Mouse (Mus musculus): Measurements from ENCODE around the gene Glis3.

Gene Glis3

GRCm38 (mm10) chr19:28283241-28284097, 396.4 kb downstream of the Glis3 start:
- in situ Hi-C loops (cut with MboI; ENCODE audit: unreplicated experiment in 2 of 2): no loop called here

- in situ Hi-C loops (cut with MboI; ENCODE audit: unreplicated experiment in 2 of 2): no loop called here
Measured at GRCm38 (mm10) chr19:28281405-28281804, 398.5 kb downstream of the Glis3 start.

GRCm38 (mm10) chr19:28277104-28277503, 402.8 kb downstream of the Glis3 start:
- in situ Hi-C loops (cut with MboI; ENCODE audit: unreplicated experiment in 2 of 2): no loop called here

GRCm38 (mm10) chr19:28274501-28274900, 405.4 kb downstream of the Glis3 start:
- in situ Hi-C loops (cut with MboI; ENCODE audit: unreplicated experiment in 2 of 2): no loop called here

DNA sequence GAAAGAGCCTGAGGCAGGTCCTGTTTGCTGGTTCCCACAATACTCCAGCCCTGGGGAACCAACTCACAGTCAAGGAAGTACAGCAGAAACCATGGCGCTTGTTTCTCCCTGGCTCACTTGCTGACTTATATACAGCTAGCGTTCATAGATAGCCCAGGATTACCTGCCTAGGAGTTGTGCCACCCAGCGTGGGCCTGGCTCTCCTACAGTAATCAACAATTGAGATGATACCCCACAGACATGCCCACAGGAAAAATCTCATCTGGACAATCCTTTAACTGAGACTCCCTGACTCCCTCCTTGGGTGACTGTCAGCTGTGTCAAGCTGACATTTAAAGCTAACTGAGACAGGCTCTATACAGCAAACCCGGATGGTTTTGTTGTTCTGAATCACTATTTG, 405.9 kb downstream of the Glis3 start:
- in situ Hi-C loops (cut with MboI; ENCODE audit: unreplicated experiment in 2 of 2): no loop called here

DNA sequence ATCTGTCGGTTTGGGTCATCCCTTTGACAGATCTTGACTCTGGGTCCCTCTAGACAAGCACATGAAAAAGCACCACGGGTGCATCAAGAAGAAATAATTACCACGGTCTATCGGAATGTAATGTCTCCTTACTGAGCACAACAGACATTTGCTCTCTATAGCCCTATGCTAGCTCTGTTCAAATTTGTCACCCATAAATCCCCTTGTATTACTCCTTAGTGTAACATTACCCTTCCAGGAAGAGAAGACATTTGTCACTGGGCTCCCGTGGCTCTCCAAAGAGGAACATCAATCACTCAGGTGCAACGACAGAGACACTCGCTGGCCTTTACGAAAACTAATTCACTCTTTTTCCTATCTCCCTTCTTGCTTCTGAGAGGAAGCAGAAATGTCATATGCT, 413.0 kb downstream of the Glis3 start:
- in situ Hi-C loops (cut with MboI; ENCODE audit: unreplicated experiment in 2 of 2): no loop called here

GRCm38 (mm10) chr19:28265776-28266175, 414.1 kb downstream of the Glis3 start:
- in situ Hi-C loops (cut with MboI; ENCODE audit: unreplicated experiment in 2 of 2): no loop called here

- in situ Hi-C loops (cut with MboI; ENCODE audit: unreplicated experiment in 2 of 2): no loop called here
Measured at GRCm38 (mm10) chr19:28258907-28259675, 420.8 kb downstream of the Glis3 start.

GRCm38 (mm10) chr19:28258480-28258879, 421.4 kb downstream of the Glis3 start:
- in situ Hi-C loops (cut with MboI; ENCODE audit: unreplicated experiment in 2 of 2): no loop called here

DNA sequence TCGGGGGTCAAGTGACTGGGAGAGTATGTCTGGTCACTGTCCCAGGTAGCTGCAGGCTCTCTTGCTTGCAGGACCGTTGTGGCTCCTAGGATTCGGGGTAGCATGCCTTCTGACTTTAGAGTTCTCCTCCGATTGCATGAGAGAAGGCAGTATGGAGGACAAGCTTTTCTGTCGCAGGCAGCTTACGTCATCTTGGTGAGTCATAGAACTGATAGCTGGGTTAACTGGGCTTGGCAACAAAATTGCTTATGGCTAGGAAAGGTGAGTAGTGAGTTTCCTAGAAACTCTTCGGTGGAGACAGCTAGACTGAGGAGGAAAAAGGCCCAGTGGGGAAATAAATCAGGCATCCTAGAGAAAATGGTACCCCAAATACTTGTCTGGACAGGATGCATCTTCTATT, 432.5 kb downstream of the Glis3 start:
- in situ Hi-C loops (cut with MboI; ENCODE audit: unreplicated experiment in 2 of 2): no loop called here

GRCm38 (mm10) chr19:28246186-28246585, 433.7 kb downstream of the Glis3 start:
- in situ Hi-C loops (cut with MboI; ENCODE audit: unreplicated experiment in 2 of 2): no loop called here

- in situ Hi-C loops (cut with MboI; ENCODE audit: unreplicated experiment in 2 of 2): no loop called here
Measured at GRCm38 (mm10) chr19:28238073-28238472, 441.8 kb downstream of the Glis3 start.

DNA sequence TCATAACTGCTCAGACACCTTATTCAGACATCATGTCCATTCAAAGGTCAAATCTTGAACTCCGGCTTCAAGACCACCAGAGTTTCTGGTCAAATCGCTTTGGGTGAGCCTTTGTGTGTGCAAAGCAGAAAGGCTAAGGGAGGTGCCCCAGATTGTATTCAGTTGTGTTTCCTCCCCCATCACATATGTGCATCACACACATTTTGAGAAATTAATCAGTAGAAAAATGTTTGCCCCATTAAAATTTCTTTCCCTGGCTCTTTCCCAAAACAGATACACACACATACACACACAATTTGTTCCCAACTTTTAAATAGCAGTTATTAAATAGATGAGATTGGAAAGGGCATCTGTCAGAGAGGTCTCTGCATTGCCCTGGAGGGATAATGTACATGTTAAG, 442.3 kb downstream of the Glis3 start:
- in situ Hi-C loops (cut with MboI; ENCODE audit: unreplicated experiment in 2 of 2): no loop called here

DNA sequence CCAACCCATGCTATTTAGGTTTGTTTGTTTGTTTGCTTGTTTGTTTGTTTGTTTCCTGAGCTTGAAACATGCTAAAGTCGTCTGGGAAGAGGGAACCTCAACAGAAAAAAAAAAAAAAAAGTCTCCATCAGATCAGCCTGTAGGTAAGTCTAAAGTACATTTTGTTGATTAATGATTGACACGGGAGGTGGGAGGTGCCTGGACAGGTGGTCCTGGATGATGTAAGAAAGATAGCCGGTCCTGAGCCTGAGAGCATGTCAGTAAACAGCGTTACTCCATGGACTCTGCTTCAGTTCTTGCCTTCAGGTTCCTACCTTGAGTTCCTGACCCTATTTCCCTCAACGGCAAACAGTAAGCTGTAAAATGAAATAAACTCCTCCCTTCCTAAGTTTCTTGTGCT, 444.3 kb downstream of the Glis3 start:
- in situ Hi-C loops (cut with MboI; ENCODE audit: unreplicated experiment in 2 of 2): no loop called here

- in situ Hi-C loops (cut with MboI; ENCODE audit: unreplicated experiment in 2 of 2): no loop called here
Measured at GRCm38 (mm10) chr19:28235096-28235495, 444.8 kb downstream of the Glis3 start.

- in situ Hi-C loops (cut with MboI; ENCODE audit: unreplicated experiment in 2 of 2): no loop called here
Measured at GRCm38 (mm10) chr19:28234676-28235075, 445.2 kb downstream of the Glis3 start.

DNA sequence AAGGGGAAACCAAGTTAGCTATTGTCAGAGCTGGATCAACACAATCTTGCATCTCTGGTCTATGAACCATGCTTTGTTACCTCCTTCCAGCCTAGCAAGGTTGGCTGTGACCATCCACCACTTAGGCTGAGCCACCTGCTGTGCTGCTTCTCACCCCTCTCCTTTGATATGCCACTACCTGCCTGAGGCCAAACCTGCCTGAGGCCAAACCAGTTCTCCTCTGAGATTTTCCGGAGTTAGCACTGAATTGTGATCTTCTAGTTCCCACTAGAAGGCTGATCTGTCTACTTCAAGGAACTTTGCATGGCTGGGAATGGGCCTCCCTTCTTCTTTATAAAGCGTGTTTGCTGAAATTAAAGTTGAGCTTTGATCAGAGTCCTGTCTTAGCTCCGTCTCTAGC, 448.4 kb downstream of the Glis3 start:
- in situ Hi-C loops (cut with MboI; ENCODE audit: unreplicated experiment in 2 of 2): no loop called here

DNA sequence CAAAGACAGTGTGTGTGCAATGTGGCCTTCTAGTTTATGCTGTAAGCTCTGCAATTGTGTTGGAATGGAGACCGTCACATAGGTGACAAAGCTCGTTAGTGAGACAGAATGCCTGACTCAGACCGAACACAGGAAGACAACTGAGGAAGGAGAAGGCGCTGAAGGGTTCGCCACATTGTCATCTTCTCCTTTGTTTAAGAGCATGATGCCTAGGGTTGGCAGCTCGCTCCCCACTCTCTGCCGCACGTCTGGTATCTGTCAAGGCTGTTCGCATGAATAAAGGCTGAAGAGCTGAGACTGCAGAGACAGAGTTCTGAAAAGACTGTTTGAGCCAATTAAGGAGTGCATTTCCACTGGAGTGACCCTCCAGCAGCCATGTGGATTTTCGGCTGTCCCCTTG, 452.4 kb downstream of the Glis3 start:
- in situ Hi-C loops (cut with MboI; ENCODE audit: unreplicated experiment in 2 of 2): no loop called here

DNA sequence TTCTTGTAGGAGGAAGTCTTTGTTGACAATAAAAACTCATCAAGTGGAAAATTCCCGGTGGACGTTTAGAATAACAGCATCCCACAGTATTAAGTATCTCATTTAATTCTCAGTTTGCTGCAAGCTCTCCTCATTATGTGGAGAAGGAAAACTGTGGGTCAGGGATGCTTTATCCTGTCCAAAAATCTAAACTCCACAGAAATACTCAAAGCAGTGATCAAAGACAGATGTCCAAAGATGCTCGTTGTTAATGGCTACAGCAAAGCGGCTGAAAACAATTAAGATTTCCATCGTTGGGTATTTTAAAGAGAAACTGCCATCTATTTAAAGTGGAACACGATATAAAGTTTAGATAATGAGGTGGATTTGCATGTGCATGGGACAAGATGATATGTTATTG, 454.2 kb downstream of the Glis3 start:
- in situ Hi-C loops (cut with MboI; ENCODE audit: unreplicated experiment in 2 of 2): no loop called here

- in situ Hi-C loops (cut with MboI; ENCODE audit: unreplicated experiment in 2 of 2): no loop called here
Measured at GRCm38 (mm10) chr19:28211630-28212029, 468.2 kb downstream of the Glis3 start.
